Mouse (Mus musculus) lung, embryonic 14.5 days (tissue): ENCODE results near the gene 2700097O09Rik. TPM values are rescaled to one million over a fixed set of nuclear protein-coding genes. Genes with fewer than 3 reads are reported as not detected.

Source experiments
- ATAC-seq: fragments of 200-750 bp; cut with Nextera tagmentation; 2 replicates; pipeline ENCODE4 v1.8.0; 2017; ENCODE audit warnings: mild to moderate bottlenecking, moderate TSS enrichment, moderate library complexity; ENCODE audit not compliant: insufficient read depth
- DNase-seq: peaks from one replicate; pipeline ENCODE4 v3.0.0-alpha.2; 2015
- H3K27ac ChIP-seq: fragments of 300-500 bp; sonication (generic); 2 replicates; pipeline ENCODE4 v1.5.1; 2014; ENCODE audit warnings: low read depth, mild to moderate bottlenecking, moderate library complexity
- H3K27me3 ChIP-seq: fragments of 300-500 bp; sonication (generic); 2 replicates; pipeline ENCODE4 v1.6.1; 2014; ENCODE audit warnings: low read length, control low read depth; ENCODE audit not compliant: insufficient read depth
- H3K36me3 ChIP-seq: fragments of 300-500 bp; sonication (generic); 2 replicates; pipeline ENCODE4 v1.6.1; 2014; ENCODE audit warnings: control low read depth; ENCODE audit not compliant: insufficient read depth
- H3K4me1 ChIP-seq: fragments of 300-500 bp; sonication (generic); 2 replicates; pipeline ENCODE4 v1.6.1; 2014; ENCODE audit warnings: antibody characterized with exemption, control low read depth; ENCODE audit not compliant: insufficient read depth
- H3K4me2 ChIP-seq: fragments of 300-500 bp; sonication (generic); 2 replicates; pipeline ENCODE4 v1.6.1; 2014; ENCODE audit warnings: mild to moderate bottlenecking
- H3K4me3 ChIP-seq: fragments of 300-500 bp; sonication (generic); 2 replicates; pipeline ENCODE4 v1.5.1; 2014; ENCODE audit warnings: low read depth, low read length
- H3K9ac ChIP-seq: fragments of 300-500 bp; sonication (generic); 2 replicates; pipeline ENCODE4 v1.6.1; 2014
- H3K9me3 ChIP-seq: fragments of 300-500 bp; sonication (generic); 2 replicates; pipeline ENCODE4 v1.6.1; 2016; ENCODE audit warnings: low read depth, low read length, control low read depth
- CTCF ChIP-seq: IDR thresholded peaks from 2 replicates; pipeline ENCODE4 v1.5.1; 2016; ENCODE audit warnings: antibody characterized with exemption, low read depth
- WGBS: fragments of 180-500 bp; shearing (Covaris S2); extraction: QIAGEN DNeasy Blood & Tissue Kit; methylation state at CpG from one replicate; pipeline ENCODE4 v1.1.7; 2014; 5-methylcytosine and 5-hydroxymethylcytosine counted together
- polyA plus RNA-seq: library from polyadenylated mRNA; unstranded; fragments of >200 nt; fragmentation: Nextera tagmentation; extraction: Ambion mirVana; gene quantifications from 2 replicates; pipeline ENCODE4 v1.2.1, GENCODE M21; 2014

The 2700097O09Rik gene
- polyA plus RNA-seq, 1 experiment from 2014 or later: 36.1 TPM

- Histone ChIP-seq H3K4me2 (no peak overlapping the region), H3K9ac (no peak overlapping the region), H3K4me1 (no peaks in the 10 kb centered on the region), H3K27me3 (no peaks in the 10 kb centered on the region), H3K9me3 (no peaks in the 10 kb centered on the region), H3K4me3 (no peak overlapping the region), H3K27ac (no peak overlapping the region), H3K36me3 (0 out of 2 replicates have a peak, but pooled peaks cover 12% of the 10 kb centered on the region)
- ATAC-seq (no peak), DNase-seq (no peak)
- no peak for TF ChIP-seq CTCF
- WGBS: 62% methylated on average over 15 of the region's 15 CpGs
These were observed 38.9 kb downstream of the 2700097O09Rik start for GRCm38 (mm10) chr12:55041011-55041410.

- ATAC-seq (no peak), DNase-seq (no peak)
- H3K4me1 ChIP-seq: no peaks in the 10 kb centered on the region
- H3K27ac ChIP-seq: no peak overlapping the region
- H3K36me3 ChIP-seq: no peaks in the 10 kb centered on the region
- no peak overlapping the region for H3K9ac ChIP-seq
- no peak overlapping the region for H3K4me3 ChIP-seq
- no peak overlapping the region for H3K4me2 ChIP-seq
- no peak for TF ChIP-seq CTCF
- no peaks in the 10 kb centered on the region for H3K9me3 ChIP-seq
- no peaks in the 10 kb centered on the region for H3K27me3 ChIP-seq
- 12% methylated on average over 3 of the region's 3 CpGs for WGBS
These were observed 52.8 kb downstream of the 2700097O09Rik start for GRCm38 (mm10) chr12:55027088-55027487.

GRCm38 (mm10) chr12:55023284-55023683 is 56.6 kb downstream of the 2700097O09Rik start:
- Histone ChIP-seq H3K4me3 (no peak overlapping the region), H3K27me3 (no peaks in the 10 kb centered on the region), H3K4me1 (no peaks in the 10 kb centered on the region), H3K36me3 (no peaks in the 10 kb centered on the region), H3K9me3 (no peaks in the 10 kb centered on the region), H3K4me2 (no peak overlapping the region), H3K27ac (no peak overlapping the region), H3K9ac (no peak overlapping the region)
- TF ChIP-seq CTCF: no peak
- DNase-seq: peak; percentile 26
- no peak for ATAC-seq
- 68% methylated on average over 2 of the region's 2 CpGs for WGBS

GRCm38 (mm10) chr12:55019421-55019877 is 60.5 kb downstream of the 2700097O09Rik start:
- no peak overlapping the region for H3K9ac ChIP-seq
- ATAC-seq (no peak), DNase-seq (no peak)
- H3K9me3 ChIP-seq: no peaks in the 10 kb centered on the region
- H3K4me2 ChIP-seq: no peak overlapping the region
- TF ChIP-seq CTCF: no peak
- no peaks in the 10 kb centered on the region for H3K4me1 ChIP-seq
- no peaks in the 10 kb centered on the region for H3K36me3 ChIP-seq
- no peak overlapping the region for H3K27ac ChIP-seq
- no peak overlapping the region for H3K4me3 ChIP-seq
- no peaks in the 10 kb centered on the region for H3K27me3 ChIP-seq
- 81% methylated on average over 7 of the region's 7 CpGs for WGBS

- H3K36me3 ChIP-seq: no peaks in the 10 kb centered on the region
- no peak overlapping the region for H3K9ac ChIP-seq
- WGBS: 73% methylated on average over 9 of the region's 9 CpGs
- ATAC-seq (no peak), DNase-seq (no peak)
- no peak overlapping the region for H3K4me2 ChIP-seq
- no peaks in the 10 kb centered on the region for H3K27me3 ChIP-seq
- no peak for TF ChIP-seq CTCF
- H3K27ac ChIP-seq: no peak overlapping the region
- no peaks in the 10 kb centered on the region for H3K4me1 ChIP-seq
- no peaks in the 10 kb centered on the region for H3K9me3 ChIP-seq
- H3K4me3 ChIP-seq: no peak overlapping the region
These were observed 62.7 kb downstream of the 2700097O09Rik start for GRCm38 (mm10) chr12:55017119-55017721.

GRCm38 (mm10) chr12:55016339-55017118 is 63.4 kb downstream of the 2700097O09Rik start:
- no peak overlapping the region for H3K4me2 ChIP-seq
- H3K27me3 ChIP-seq: no peaks in the 10 kb centered on the region
- no peak for DNase-seq
- no peak for ATAC-seq
- H3K27ac ChIP-seq: no peak overlapping the region
- no peaks in the 10 kb centered on the region for H3K36me3 ChIP-seq
- TF ChIP-seq CTCF: no peak
- no peak overlapping the region for H3K4me3 ChIP-seq
- 75% methylated on average over 8 of the region's 8 CpGs for WGBS
- no peak overlapping the region for H3K9ac ChIP-seq
- no peaks in the 10 kb centered on the region for H3K4me1 ChIP-seq
- H3K9me3 ChIP-seq: no peaks in the 10 kb centered on the region

GRCm38 (mm10) chr12:55015428-55015827 is 64.5 kb downstream of the 2700097O09Rik start:
- Histone ChIP-seq H3K27me3 (no peaks in the 10 kb centered on the region), H3K9me3 (no peaks in the 10 kb centered on the region), H3K27ac (no peak overlapping the region), H3K9ac (no peak overlapping the region), H3K4me2 (no peak overlapping the region), H3K4me1 (no peaks in the 10 kb centered on the region), H3K36me3 (no peaks in the 10 kb centered on the region), H3K4me3 (no peak overlapping the region)
- no peak for TF ChIP-seq CTCF
- 74% methylated on average over 5 of the region's 5 CpGs for WGBS
- no peak for DNase-seq
- ATAC-seq: no peak
